ENCODE assay signal across 10 mouse cellular contexts in genomic region chr6:94789308-94789763, GRCm38 (mm10).
DNase-seq lines count a peak whose midpoint lies in the region; ATAC-seq and TF ChIP-seq lines count a peak whose summit lies in the region.
"Had no signal": no experiment of that assay in that cellular context is flagged by ENCODE, and none has a peak within 500 bp of the region (broad histone marks: within the 10 kb centered on the region; RNA-seq: fewer than 3 reads in every experiment).

No protein-coding gene starts in this region.

- TF ChIP-seq CTCF in cerebellum, adult 2 months (IDR thresholded peaks at IDR 0.05; ENCODE audit: borderline replicate concordance, insufficient read depth, low read depth, low read length): no peak
- TF ChIP-seq CTCF in lung, embryonic 14.5 days (IDR thresholded peaks at IDR 0.05; ENCODE audit: low read depth): no peak

- 12% methylated on average over 5 of the region's 5 CpGs for WGBS in cerebellum, adult 2 months
- WGBS in lung, embryonic 14.5 days: 56% methylated on average over 5 of the region's 5 CpGs
- 35% methylated on average over 5 of the region's 5 CpGs for WGBS in hindbrain, embryonic 16.5 days

- H3K27ac ChIP-seq in cerebellum, adult 2 months (ENCODE audit: insufficient read depth, low read length): no peak overlapping the region
- no peak overlapping the region for H3K27ac ChIP-seq in lung, embryonic 14.5 days (ENCODE audit: low read depth)
- peak overlapping the region; percentile 35; the same call in 1 of the 2 replicates for H3K27ac ChIP-seq in hindbrain, embryonic 16.5 days (ENCODE audit: low read depth, low read length)
- H3K27ac ChIP-seq: limb, embryonic 13.5 days had no signal

- no peaks in the 10 kb centered on the region for H3K27me3 ChIP-seq in cerebellum, adult 2 months (ENCODE audit: control insufficient read depth, insufficient read depth, low read length)
- H3K27me3 ChIP-seq in lung, embryonic 14.5 days (ENCODE audit: insufficient read depth, low read length): no peaks in the 10 kb centered on the region
- H3K27me3 ChIP-seq in hindbrain, embryonic 16.5 days (replicated peaks; ENCODE audit: control insufficient read depth, insufficient read depth, low read length): no peaks in the 10 kb centered on the region
- no peaks in the 10 kb centered on the region for H3K27me3 ChIP-seq in myocyte (ENCODE audit: control insufficient read depth, insufficient read depth, insufficient read length)
- H3K27me3 ChIP-seq: limb, embryonic 13.5 days had no signal

- no peak for ATAC-seq in cerebellum, adult (ENCODE audit: insufficient number of reproducible peaks, low FRiP score, low TSS enrichment)
- ATAC-seq in lung, embryonic 14.5 days (ENCODE audit: insufficient read depth): 0 out of 2 replicates have a peak, but pooled peaks have one; percentile 4
- peak; percentile 92 for ATAC-seq in hindbrain, embryonic 16.5 days

- H3K4me2 ChIP-seq in lung, embryonic 14.5 days: no peak overlapping the region
- H3K4me2 ChIP-seq in hindbrain, embryonic 16.5 days (ENCODE audit: low read length): no peak overlapping the region
- peak overlapping the region; percentile 13 for H3K4me2 ChIP-seq in myocyte (ENCODE audit: low read depth)
- H3K4me2 ChIP-seq: limb, embryonic 13.5 days had no signal

- no peak overlapping the region for H3K9ac ChIP-seq in lung, embryonic 14.5 days
- H3K9ac ChIP-seq in hindbrain, embryonic 16.5 days (ENCODE audit: low read depth, low read length): no peak overlapping the region
- H3K9ac ChIP-seq: limb, embryonic 13.5 days had no signal

- H3K4me3 ChIP-seq in cerebellum, adult 2 months (replicated peaks; ENCODE audit: insufficient read depth, low read depth, low read length): no peak overlapping the region
- H3K4me3 ChIP-seq in lung, embryonic 14.5 days (ENCODE audit: low read depth, low read length): no peak overlapping the region
- no peak overlapping the region for H3K4me3 ChIP-seq in hindbrain, embryonic 16.5 days (ENCODE audit: low read length)
- no peak overlapping the region for H3K4me3 ChIP-seq in myocyte
- H3K4me3 ChIP-seq: limb, embryonic 13.5 days had no signal

- peak; percentile 14 to 24 for DNase-seq in cerebellum, adult 2 months
- DNase-seq in lung, embryonic 14.5 days: peak; percentile 33
- no peak for DNase-seq in lung, postnatal 14 days
- no peak for DNase-seq in thymus, adult 18-20 months
- DNase-seq in spleen, postnatal 14 days (ENCODE audit: low spot score in 2 of 2): no peak
- DNase-seq: embryo, embryonic 11 days had no signal

- no peak overlapping the region for H3ac ChIP-seq in myocyte (ENCODE audit: control insufficient read depth, insufficient read length)

- H3K4me1 ChIP-seq in cerebellum, adult 2 months (ENCODE audit: control insufficient read depth, insufficient read depth, low read length): no peaks in the 10 kb centered on the region
- H3K4me1 ChIP-seq in lung, embryonic 14.5 days (ENCODE audit: insufficient read depth): no peaks in the 10 kb centered on the region
- no peaks in the 10 kb centered on the region for H3K4me1 ChIP-seq in hindbrain, embryonic 16.5 days (ENCODE audit: control insufficient read depth, insufficient read depth, low read depth, low read length)

- no peaks in the 10 kb centered on the region for H3K36me3 ChIP-seq in lung, embryonic 14.5 days (ENCODE audit: insufficient read depth)
- H3K36me3 ChIP-seq in hindbrain, embryonic 16.5 days (ENCODE audit: control insufficient read depth, insufficient read depth, low read length): no peaks in the 10 kb centered on the region
- H3K36me3 ChIP-seq in myocyte (ENCODE audit: control insufficient read depth, insufficient read depth): no peaks in the 10 kb centered on the region
- H3K36me3 ChIP-seq: limb, embryonic 13.5 days had no signal

- H3K79me2 ChIP-seq in myocyte (ENCODE audit: control insufficient read depth, insufficient read depth): no peaks in the 10 kb centered on the region

- no peak for TF ChIP-seq POLR2A in cerebellum, adult 2 months (IDR thresholded peaks at IDR 0.05; ENCODE audit: borderline replicate concordance, insufficient read depth, low read length)
- TF ChIP-seq POLR2A in myocyte (IDR thresholded peaks at IDR 0.05; ENCODE audit: insufficient read length, low read depth): no peak

- no peaks in the 10 kb centered on the region for H3K9me3 ChIP-seq in lung, embryonic 14.5 days (ENCODE audit: low read depth, low read length)
- H3K9me3 ChIP-seq in hindbrain, embryonic 16.5 days (ENCODE audit: control insufficient read depth, low read length): no peaks in the 10 kb centered on the region
- H3K9me3 ChIP-seq: limb, embryonic 13.5 days had no signal

TF ChIP-seq in myocyte, 11 proteins besides CTCF, POLR2A, EP300 and RAD21:
- TF ChIP-seq MYOD1 (IDR thresholded peaks at IDR 0.05; ENCODE audit: control insufficient read depth in 1 of 3, insufficient read length in 2 of 3, low read depth in 2 of 3) (peak in 1 of 3 experiments; percentile 13), TCF12 (IDR thresholded peaks at IDR 0.05; ENCODE audit: insufficient read depth, poor library complexity, severe bottlenecking) (no peak), TCF3 (IDR thresholded peaks at IDR 0.05; ENCODE audit: insufficient read length, low read depth) (no peak), CEBPB (IDR thresholded peaks at IDR 0.05; ENCODE audit: insufficient read depth, poor library complexity, severe bottlenecking) (0 out of 2 replicates have a peak, but pooled peaks have one; percentile 10), REST (IDR thresholded peaks at IDR 0.05; ENCODE audit: insufficient read depth, insufficient read length) (no peak)

Comparison
In these comparisons a context has a peak if more than half of its experiments do, and no peak if none do; other contexts are left out.
1. DNase-seq: peak in cerebellum, adult 2 months (2 of 2) and lung, embryonic 14.5 days (single experiment); none in lung, postnatal 14 days (single experiment), thymus, adult 18-20 months (0 of 2) and spleen, postnatal 14 days (0 of 2).